Mouse (Mus musculus) ES-E14 (cell line): Measurements from ENCODE around the gene Nfib.

Experiments used
- HCFC1 ChIP-seq: IDR thresholded peaks from 2 replicates; pipeline ENCODE4 v1.6.1; 2012; ENCODE audit warnings: low read length, inconsistent platforms, borderline replicate concordance; ENCODE audit not compliant: insufficient read depth
- MAFK ChIP-seq: IDR thresholded peaks from 2 replicates; pipeline ENCODE4 v1.6.1; 2014; ENCODE audit warnings: mild to moderate bottlenecking, low read depth, low read length, inconsistent platforms; ENCODE audit not compliant: insufficient read depth
- ZC3H11A ChIP-seq: IDR thresholded peaks from 2 replicates; pipeline ENCODE4 v1.6.1; 2012; ENCODE audit warnings: low read depth, mild to moderate bottlenecking, inconsistent platforms, low read length, borderline replicate concordance

DNA sequence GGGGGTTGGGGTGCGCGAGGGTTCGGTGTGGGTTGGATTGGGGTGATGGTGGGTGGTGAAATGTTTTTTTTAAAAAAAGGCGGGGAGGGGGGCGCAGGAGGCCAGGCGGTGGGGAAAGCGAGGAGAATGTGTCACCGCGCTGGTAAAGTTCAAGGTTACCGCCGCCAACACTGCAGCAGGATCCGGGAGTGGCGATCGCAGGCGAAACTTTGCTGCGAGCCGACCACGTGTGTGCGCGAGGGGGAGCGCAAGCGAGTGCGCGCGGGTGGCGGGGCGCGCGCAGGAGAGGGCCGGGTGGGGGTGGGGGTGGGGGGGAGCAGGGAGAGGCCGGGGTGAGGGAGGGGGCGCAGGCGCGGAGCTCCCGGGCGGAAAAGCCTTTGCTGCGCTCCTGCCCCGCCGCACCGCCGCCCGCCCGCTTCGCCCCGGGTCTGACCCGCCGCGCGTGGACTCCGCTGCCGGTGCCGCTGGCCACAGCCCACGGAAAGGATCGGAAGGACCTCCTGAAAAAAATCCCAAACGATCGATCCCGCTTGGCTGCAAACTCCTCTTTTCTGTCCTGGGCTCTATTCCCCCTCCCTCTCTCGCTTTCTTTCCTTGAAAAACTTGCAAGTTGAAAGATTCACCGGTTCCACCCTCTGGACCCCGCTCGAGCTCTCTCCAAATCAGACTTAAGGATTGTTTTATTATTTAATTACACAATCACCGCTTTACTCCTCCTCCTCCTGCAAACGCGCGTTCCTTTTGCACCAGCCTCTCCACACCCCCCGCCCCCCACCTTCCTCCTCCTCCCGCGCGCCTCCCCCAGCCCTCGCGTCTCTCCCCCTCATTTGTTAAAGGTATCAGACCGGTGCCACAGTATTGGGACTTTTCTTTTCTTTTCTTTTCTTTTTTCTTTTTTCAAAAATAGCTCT, 200.2 kb downstream of the Nfib start:
- TF ChIP-seq ZC3H11A (no peak), MAFK (no peak), HCFC1 (no peak)
